Mouse (Mus musculus) bone marrow, adult 2 months (tissue): ENCODE results near the gene Tnni3k.

Experiments used
- CTCF ChIP-seq: fragments of 200-500 bp; IDR thresholded peaks from 2 replicates; pipeline ENCODE4 v1.5.1; 2011; ENCODE audit warnings: low read length, control low read depth; ENCODE audit not compliant: control insufficient read depth, insufficient read depth
- POLR2A ChIP-seq: fragments of 200-500 bp; IDR thresholded peaks from 2 replicates; pipeline ENCODE4 v1.6.1; 2011; ENCODE audit warnings: low read depth, mild to moderate bottlenecking, control low read depth, low read length, borderline replicate concordance; ENCODE audit not compliant: control insufficient read depth

GRCm38 (mm10) chr3:154766321-154766720 is 288.9 kb downstream of the Tnni3k start:
- TF ChIP-seq CTCF, result no peak
- no peak for TF ChIP-seq POLR2A
